Mouse (Mus musculus) lung, postnatal 4 days (tissue): Measurements from ENCODE around the gene Cpt1b.

Experiments used
- DNase-seq, 2 experiments: peaks; one replicate each; pipeline ENCODE4 v3.0.0; 2021

Cpt1b gene

GRCm38 (mm10) chr15:89425711-89426121 lies at the start of gene Cpt1b:
TSS of gene Cpt1b (minus strand) at chr15:89425863.
- peak in 1 of 2 experiments; percentile 30 for DNase-seq

DNA sequence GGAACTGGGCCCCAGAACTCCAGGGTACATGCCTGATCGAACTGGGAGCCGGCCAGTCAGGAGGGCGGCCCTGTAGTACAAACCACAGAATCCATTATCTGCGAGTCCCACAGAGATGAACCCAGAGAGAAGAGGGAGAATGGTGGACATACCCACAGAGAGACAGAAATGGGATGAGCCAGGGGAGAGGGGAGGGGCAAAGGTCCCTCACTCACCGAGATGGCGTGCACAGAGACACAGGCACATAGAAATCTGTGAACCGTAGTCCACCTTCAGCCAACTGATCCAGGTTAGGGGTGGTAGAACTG lies 49.6 kb upstream of the Cpt1b start:
- no peak for DNase-seq

DNA sequence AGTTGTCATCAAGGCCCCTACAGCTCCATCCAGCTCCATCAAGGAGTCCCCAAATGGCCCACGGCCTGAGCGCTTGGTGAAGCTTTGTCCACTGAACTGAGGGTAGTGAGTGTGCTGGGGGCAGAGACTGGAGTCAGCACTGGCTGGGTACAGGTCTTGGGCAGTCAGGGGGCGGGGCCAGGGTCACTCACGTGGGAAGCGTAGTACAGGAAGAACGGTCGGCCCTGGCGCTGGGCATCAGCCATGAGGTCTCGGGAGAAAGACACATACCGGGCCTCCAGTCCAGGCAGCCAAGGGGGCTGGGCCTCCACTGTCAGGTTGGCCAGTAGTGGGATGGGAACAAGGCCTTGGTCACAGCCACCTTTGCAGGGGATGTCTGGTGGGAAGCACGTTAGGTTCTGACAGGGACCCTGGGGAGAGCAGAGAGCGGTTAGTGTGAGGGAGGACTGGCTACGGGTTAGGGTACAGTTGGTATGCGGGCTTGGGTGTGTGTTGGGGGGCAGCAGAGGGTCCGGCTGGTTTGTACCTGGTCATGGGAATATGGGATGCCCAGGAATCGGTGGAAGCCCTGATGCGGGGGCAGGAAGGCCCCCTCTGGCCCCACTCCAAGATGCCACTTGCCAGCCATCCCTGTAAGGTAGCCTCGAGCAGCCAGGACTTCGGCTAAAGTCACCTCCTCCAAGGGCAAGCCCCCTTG lies 49.1 kb upstream of the Cpt1b start:
- no peak for DNase-seq

DNA sequence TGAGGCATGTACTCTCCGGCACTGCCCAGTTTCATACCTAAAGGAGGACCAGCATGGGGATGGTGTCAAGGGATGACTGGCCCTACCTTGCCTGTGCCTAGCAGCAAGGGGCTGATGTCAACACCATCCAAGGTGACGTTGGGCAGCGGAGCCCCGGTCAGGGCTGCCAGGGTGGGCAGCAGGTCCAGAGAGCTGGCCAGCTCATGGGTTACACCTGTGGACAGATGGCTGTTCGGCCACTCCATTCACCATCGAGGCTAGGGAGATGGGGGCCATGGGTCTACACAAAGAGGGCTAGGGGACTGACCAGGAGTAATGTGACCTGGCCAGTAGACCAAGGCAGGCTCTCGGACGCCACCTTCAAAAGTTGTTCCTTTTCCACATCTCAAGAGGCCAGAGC lies 48.3 kb upstream of the Cpt1b start:
- no peak for DNase-seq

DNA sequence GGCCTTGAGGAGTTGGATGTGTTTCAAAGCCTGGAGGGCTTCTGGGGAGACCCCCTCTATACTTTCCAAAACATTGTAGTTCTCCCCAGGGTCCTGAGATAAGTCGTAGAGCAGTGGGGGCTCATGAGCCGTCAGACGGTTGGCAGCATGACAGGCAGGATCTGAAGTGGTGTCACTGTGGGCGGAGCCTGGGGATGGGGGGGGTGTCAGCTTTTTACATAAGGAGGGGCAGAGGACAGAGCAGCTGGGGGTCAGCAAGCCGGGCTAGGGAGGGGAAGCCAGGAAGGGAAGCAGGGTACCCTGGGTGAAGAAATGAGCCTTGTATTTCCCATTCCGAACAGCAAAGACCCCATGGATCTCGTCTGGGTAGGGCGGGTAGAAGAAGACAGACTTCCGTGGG lies 47.7 kb upstream of the Cpt1b start:
- DNase-seq: no peak

DNA sequence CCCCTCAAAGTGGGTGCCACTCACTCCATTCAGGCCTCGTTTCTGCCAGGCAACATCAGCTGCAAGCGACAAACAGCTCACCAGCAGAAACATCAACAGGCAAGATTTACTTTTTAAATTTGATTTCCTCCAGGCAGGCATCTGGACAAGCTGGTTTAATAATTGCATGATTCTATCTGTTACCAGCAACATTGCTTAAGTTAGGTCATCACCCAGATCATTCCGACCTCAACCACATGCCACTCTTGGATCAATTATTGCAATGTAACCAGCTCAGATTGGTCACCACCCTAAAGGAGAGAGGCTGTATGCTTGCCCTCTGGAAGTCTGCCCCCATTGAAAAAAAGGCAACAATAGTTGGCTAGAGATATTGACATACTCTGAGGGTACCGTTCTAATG lies 45.8 kb upstream of the Cpt1b start:
- DNase-seq: no peak

- no peak for DNase-seq
Observed at GRCm38 (mm10) chr15:89468577-89468976, 42.9 kb upstream of the Cpt1b start.

GRCm38 (mm10) chr15:89465052-89465451 lies 39.4 kb upstream of the Cpt1b start:
- no peak for DNase-seq

- DNase-seq: no peak
Observed at GRCm38 (mm10) chr15:89463334-89464235, 37.9 kb upstream of the Cpt1b start.

GRCm38 (mm10) chr15:89462176-89462575 lies 36.5 kb upstream of the Cpt1b start:
- no peak for DNase-seq

GRCm38 (mm10) chr15:89461321-89461720 lies 35.7 kb upstream of the Cpt1b start:
- no peak for DNase-seq

DNA sequence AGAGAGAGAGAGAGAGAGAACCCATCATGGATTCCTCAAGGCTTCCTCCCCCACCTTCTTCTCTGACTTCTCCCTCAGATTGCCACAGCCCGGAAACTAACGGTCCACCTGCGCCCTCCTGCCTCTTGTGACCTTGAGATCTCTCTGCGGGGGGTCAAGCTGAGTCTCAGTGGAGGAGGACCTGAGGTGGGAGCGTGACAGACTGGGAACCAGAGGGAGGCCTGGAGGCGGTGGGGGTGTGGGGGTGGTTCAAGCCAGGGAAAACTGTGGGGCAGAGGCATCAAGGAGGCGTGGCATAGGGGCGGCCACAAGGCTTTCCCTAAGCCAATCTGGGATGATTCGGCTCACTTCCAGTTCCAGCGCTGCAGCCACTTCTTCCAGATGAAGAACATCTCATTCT lies 34.6 kb upstream of the Cpt1b start:
- DNase-seq: no peak

- no peak for DNase-seq
Observed at GRCm38 (mm10) chr15:89459821-89460220, 34.2 kb upstream of the Cpt1b start.

DNA sequence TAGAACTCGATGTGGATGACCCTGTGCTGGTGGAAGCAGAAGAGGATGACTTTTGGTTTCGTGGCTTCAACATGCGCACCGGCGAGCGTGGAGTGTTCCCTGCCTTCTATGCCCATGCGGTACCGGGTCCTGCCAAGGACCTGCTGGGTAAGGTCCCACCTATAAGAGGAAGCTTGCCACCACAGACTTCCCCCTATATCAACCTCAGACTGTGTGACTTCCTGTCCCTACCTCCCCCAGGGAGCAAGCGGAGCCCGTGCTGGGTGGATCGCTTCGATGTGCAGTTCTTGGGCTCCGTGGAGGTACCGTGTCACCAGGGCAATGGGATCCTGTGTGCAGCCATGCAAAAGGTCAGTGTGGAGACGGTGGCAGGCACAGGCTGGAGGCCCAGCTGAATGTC lies 33.3 kb upstream of the Cpt1b start:
- no peak for DNase-seq

DNA sequence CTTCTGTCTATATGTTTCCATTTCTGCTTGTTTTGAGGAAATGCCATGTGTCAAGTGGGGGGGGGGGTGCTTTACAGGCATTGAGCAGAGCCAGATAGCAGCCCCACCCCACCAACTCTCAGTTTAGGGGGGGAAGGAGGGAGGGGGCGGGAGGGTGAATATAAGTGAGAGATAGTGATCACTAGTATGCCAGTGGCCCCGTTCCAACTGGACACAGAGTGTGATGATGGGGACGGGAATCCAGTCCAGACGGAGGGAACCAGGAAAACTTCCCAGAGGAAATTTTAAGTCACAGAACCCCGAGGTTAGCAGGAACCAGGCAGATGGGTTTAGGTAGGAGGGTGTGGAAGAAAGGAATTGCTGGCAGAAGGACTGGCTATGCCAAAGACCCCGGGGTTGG lies 30.0 kb upstream of the Cpt1b start:
- DNase-seq: no peak

DNA sequence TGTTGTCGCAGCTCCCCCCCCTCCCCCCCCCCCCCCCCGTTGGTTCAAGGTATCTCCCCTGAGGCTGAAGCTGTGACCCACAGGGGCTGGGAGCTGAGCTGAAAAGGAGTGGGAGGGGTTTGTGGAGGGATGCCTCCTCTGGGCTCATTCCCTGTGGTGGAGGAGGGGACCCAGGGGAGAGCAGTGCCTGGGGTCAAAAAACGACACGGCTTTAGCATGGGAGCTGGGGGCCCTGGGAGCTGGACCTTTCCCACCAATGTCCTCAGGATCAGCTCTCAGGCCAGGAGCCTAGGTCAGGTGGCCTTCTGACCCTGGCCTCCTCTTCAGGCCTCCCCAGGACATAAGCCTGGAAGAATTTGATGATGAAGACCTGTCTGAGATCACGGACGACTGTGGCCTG lies 29.2 kb upstream of the Cpt1b start:
- DNase-seq: no peak

DNA sequence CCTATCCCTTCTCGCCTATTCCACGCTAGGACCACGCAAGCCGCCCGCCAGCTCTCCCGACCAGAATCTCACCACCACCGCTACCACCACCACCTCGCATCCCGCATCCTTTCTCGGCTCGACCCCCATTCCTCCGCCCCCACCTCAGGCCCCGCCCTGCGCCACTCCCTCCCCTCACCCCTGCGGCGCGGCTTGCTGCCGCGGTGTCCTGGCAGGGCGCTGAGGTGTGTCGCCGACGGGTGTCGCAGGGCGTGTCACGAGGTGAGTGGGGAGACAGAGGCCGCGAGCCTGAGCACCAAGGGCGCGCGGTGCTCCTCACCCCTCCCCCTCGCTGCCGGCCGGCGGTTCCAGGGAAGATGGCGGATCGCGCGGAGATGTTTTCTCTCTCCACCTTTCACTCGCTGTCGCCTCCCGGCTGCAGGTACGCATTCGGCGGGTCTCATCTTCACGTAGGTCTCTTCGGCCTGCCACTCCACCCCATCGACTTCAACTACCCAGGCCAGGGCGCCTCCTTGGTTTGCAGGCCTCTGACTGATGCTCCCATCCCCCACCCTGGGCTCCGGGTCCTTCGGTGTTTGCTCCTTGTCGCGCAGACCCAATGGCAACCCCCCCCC lies 28.3 kb upstream of the Cpt1b start, which contains the start of gene Mapk8ip2:
Gene Mapk8ip2 (plus strand): TSS at position 49 of the 614 bp plus-strand sequence.
- no peak for DNase-seq

- peak; percentile 65 to 76 for DNase-seq
Observed at GRCm38 (mm10) chr15:89452906-89453864, 27.5 kb upstream of the Cpt1b start.

GRCm38 (mm10) chr15:89442486-89443070 lies 16.9 kb upstream of the Cpt1b start:
- DNase-seq: no peak

GRCm38 (mm10) chr15:89435878-89436277 lies 10.2 kb upstream of the Cpt1b start:
- DNase-seq: no peak

- DNase-seq: no peak
Observed at GRCm38 (mm10) chr15:89434136-89434535, 8.5 kb upstream of the Cpt1b start.

DNA sequence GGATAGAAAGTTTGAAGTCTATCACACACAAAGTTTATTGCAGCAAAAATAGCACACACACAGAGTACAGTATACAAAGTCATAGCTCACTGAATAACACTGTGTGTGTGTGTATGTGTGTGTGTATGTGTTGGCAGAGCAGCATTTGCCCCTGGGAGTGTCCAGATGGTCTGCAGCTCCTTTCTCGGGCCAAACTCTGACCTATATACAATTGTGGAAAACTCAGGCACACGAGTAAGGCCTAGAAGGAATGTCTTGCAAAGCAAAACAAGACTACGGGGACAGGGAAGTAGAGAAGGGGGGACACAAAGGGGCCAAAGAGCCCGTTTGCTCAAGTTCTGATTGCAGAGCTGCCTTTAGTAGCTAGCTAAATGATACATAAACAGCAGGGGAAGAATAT lies 7.3 kb upstream of the Cpt1b start:
- no peak for DNase-seq
